Mouse (Mus musculus) T-helper 17 cell (primary cell): ENCODE measurements at regions not wholly inside any gene's neighbourhood (a gene's known extent, or its start where the extent isn't known, plus 50 kb on each side); places are given as distances from the start of the nearest gene placed in this dataset.

Source experiments
- in situ Hi-C, 2 experiments: fragments of 300-600 bp; cut with MboI, MseI; formaldehyde crosslinking; loops; 1 replicate in 1 of 2; 2 replicates in 1 of 2; pipeline ENCODE4 v1.15.1; 2025; ENCODE audit warnings: high pct_unique_total_duplicates in 2 of 2

DNA sequence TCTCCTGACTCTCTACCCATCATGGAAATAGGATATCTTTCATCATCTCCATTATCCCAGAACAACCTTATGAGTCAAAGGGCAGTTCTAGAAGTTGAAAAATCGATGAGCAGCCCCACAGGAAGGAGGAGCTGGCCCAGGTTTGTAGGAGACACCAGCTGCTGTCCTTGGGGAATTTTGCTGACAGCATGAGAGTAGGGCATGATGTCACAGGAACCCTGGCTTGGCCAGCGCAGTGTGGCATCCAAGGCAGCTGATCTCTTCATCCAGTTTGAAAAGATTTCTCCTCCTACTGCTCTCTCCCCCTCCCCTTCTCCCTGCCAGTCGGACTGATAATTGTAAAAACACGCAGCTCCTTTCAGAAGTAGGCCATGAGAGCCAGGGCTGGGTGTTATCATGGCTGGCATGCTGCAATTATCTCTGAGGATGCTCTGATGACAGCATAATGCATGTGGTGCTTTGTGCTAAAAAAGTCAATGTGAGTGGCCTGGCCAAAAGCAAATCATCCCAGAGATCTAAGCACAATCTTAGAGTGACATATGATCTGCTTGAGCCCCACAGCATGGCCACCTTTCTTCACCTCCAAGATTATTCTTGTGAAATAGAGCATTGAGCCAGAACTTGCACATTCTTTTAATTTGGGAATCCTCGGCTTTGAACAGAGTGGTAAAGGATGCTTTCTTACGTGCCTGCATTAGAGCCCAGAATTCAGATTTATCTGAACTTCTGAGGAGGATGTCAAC, 54.2 kb downstream of the Gjd2 start:
- in situ Hi-C loops: no loop called here

DNA sequence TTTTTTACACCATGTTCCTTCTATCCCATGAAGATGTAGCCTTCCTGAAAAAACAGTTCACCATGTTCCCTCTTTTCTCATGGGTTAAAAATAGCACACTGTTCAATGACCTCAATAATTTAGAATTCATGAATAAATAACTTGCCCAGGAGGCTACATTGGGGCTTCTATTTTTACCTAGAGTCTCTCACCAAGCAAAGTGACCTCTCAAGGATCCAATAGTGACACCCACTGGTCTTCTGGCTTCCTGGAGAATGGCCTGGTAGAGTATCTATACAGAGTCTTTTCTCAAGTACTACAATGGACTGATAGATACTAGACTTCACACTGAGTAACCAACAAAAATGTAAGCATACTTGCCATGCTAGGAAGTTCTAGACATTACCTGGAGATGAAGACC, 60.9 kb downstream of the Gjd2 start:
- in situ Hi-C loops: no loop called here

DNA sequence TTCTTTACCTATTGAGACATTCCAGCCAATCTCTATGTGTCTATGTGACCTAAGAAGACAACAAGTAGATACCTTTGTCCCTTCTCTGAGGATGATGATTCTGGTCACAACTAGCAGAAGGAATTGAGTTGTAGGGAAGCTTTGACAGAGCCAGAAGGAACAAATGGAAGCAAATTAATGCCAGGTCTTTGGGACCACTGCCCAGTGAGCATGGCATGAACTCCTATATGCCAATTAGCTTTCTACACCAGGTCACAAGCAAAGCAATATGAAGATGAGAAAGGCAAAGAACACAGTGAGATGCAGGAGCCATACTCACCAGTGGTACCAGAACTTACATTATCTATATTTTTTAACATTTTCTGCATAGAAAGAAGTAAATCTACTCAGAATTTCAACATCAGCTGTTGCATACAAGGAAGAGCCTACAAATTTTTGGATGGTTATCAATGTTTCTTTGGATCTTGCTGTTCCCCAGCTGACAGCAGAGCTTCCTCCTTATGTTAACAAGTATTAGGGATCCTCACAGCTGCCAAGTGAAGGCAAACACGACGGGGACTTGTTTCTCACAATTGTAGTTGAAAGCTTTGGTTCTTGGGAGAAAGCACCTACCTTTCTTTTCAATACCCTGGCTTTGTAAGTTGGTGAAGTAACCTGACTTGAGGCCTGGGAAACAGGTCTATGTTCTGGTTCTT, 64.0 kb downstream of the Gjd2 start:
- in situ Hi-C loops: no loop called here

DNA sequence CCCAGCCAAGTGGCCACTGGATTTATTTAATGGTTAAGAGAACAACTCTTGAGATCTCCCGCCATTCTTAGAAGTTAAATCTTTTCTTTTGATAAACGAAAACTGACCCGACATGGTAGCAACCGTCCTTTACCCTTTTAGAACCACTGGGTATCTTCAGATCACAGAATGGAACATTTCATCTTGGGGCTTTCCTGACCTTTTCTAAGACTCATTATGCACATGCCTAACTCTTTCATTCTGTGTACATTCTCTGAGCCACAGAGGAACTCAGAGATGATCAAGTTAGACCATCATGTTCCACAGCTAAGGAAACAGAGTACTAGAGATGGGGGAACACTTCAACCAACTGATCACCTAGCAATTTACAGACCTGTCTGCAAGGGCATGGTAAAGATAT, 81.7 kb downstream of the Gjd2 start:
- in situ Hi-C loops: no loop called here

DNA sequence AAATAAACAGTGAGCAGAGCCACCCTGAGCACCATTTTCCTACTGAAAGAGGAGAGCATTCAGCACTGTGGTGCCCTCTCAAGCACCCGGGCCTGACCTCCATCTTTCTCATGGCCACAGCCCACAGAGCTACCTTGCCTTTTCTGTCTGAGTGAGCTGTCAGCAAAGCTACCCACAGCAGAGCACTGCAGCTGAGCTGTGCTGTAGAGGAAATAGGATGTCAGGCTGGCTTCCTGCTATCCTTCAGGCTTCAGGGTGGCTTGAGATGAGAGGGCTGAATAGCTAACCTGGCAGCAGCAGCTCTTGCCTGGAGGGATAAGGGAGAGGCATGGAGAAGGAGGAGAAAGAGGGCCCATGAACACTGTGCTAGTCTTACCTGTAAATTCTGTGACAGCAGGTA, 82.5 kb downstream of the Gjd2 start:
- in situ Hi-C loops: no loop called here

DNA sequence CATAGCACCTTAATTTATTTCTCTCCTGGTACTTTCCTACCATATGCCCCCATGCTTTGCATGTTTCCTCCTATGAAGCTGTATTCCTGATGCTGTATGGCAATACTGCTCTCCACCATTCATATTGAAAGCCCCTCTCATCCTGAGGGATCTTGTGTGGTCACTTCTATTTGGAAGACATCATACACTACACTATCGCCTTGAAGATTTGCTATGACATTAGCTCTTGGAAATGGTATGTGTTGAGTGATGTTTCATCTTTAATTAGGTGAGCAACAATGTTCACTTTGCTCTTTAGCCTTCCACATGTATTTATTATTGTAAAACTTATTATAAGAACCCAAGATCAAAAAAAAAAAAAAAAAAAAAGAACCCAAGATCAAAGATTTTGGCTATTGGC, 81.2 kb upstream of the Arhgap11a start:
- in situ Hi-C loops: loop anchor here in 1 of 2 experiments (5.0 kb wide), 1 partner anchor 43 kb away; no protein-coding TSS in a partner anchor

DNA sequence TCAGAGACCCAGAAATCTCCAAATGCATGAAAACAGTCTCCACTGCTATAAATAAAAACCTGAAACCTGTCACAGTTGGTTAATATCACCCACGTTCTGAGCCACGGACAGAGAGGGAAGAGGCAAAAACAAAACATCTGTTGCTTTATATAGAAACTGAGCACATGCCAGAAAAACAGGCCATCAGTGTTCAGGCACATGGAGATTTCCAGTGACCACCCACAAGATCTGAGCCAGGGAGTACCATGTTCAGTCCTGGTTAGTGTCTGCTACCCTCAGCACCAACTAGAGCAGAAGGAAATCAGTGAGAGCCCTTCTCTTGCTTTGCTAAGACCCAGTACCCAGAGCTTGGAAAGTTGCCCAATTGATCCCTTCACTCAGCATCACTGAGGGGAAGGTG, 75.7 kb upstream of the Arhgap11a start:
- in situ Hi-C loops: no loop called here

DNA sequence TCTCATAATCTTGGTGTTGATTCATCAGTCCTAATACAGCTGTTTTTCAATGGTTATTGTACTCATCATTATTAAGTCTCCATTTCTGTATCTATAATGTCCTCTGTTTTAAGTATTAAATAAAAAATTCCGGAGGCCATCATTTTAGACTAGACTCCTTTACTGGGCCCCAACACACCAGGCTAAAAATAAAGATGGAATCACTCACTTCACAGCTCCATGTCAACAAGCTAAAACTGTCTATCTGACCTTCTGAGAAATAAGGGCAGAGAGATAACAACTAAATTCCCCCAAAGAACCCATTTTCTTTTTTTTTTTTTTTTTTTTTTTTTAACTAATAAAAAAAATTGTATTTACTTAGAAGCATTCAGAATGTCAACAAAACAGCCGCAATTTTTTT, 70.5 kb upstream of the Arhgap11a start:
- in situ Hi-C loops: no loop called here

DNA sequence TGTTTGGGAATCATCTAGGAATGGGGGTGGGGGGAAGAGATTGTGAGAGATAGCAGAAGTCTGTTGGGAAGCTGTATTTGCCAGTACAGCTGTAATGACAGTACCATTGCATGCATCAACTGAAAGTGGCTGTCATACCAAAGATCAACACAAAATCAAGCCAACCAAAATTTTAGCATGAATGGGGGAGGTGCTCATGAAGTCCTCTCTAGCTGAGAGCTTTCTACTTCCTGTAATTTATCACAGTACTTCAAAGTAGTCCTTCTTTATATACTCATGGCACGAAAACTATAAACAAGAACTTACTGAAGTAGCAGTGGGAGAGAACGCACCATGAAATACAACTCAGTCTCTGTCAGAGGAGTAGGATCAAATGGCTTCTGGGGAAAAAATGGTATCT, 65.8 kb upstream of the Arhgap11a start:
- in situ Hi-C loops: no loop called here

DNA sequence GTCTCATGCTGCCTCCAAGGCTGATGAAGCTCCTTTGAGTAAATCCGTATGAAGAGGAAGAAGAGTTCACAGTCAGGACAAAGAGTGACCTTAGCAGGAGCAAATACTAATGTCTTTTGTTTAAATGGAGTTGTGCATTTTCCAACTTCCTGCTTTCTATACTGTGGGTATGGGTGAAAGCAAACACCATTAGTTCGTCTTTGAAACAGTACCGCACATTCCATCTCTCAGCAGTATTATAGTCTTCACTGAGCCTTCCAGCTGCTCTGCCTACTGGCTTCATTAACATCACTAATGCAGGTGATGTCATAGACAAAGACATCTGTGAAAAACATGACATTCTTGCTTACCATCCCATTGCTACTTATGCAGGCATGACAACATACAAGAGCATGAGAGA, 62.7 kb upstream of the Arhgap11a start:
- in situ Hi-C loops: no loop called here

DNA sequence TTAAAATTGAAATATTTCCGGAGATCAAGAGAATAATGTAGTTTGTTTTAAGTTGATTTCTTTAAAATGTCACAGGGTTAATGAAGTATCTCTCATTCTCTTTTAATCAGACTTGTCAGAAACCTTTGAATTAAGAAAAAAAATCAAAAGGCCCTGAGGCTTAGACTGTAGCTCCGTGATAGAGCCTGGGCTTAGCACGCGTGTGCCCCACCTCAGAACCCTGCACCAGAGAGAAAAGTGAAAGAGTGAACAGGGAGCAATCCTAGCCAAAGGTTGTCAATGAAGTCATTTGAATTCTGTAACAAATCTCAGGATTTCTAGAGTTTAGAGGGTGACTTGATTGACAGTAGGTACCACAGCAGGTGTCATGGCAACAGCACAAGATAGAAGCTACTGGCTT, 61.0 kb upstream of the Arhgap11a start:
- in situ Hi-C loops: no loop called here

DNA sequence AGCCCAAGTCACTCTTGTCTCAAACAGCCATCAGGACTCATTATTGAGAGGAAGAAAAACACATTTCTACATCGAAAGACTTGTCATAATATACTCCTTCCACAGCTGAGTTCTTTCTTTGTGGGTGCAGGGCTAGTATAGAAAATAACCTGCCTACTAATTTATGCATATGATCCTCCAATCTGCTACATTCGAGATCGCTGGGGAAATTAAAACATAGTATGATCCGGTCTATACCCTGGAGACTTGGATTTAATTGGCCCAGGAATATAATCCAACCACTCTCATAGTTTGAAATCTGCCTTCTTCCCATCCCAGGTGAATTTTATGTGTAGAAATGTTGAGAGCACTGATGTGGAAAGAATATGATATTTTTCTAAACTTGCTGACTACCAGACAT, 60.2 kb upstream of the Arhgap11a start:
- in situ Hi-C loops: no loop called here

DNA sequence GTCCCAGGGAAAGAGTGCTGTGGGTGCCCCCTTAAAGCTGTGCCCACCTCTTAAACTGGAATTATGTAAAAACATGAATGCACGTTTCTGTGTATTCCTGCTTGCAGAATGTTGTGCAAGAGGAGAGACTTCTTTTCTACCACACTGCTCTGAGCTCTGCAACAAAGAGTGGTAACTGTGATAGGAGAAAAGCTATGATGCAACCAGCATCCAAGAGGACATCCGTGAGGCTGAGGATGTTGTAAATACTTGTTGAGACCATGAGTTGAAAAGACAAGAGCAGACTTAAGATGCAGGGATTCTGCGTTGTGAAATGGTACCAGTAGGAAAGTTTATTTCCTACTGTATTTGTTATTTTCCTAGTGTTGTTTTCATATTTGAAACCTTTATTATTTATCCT, 56.0 kb upstream of the Arhgap11a start:
- in situ Hi-C loops: no loop called here

DNA sequence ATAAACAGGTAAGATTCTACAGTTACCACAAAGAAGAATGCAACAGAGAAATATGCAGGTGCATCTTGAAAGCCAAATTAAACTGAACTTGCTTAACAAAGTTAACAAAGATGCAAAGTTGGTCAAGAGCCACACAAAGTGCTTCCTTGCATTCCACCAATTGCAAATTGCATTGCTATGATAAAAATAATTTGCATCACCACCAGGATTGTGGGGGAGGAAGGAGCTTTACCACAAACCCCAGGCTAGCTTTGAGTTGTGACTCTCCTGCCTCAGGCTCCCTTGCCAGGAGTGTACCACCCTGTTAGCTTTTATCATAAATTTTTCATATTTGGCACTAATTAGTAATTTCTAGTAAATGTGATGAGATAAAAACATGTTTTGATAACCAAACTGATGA, 55.4 kb upstream of the Arhgap11a start:
- in situ Hi-C loops: no loop called here

DNA sequence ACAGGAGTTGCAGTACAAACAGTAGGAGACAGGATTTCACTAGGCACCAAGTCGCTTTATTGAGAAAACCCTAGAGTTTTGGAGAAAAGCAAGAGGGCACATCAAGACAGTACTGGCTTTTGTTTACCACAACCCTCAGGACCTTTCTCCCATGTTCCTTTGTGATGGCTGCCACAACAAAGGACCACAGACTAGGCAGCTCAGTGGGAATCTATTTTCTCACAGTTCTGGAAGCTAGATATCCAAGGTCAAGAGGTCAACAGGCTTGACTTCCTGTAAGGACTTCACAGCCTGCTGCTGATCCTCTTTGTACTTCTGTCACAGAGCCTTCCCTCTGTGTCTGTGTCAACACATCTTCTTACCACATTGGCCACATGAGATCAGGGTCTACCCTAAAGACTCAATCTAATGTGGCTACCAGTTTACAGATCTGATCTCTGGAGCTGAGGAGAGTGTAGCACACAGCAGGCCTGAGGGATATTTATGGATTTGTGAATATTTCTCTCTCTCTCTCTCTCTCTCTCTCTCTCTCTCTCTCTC, 54.6 kb upstream of the Arhgap11a start:
- in situ Hi-C loops: no loop called here

DNA sequence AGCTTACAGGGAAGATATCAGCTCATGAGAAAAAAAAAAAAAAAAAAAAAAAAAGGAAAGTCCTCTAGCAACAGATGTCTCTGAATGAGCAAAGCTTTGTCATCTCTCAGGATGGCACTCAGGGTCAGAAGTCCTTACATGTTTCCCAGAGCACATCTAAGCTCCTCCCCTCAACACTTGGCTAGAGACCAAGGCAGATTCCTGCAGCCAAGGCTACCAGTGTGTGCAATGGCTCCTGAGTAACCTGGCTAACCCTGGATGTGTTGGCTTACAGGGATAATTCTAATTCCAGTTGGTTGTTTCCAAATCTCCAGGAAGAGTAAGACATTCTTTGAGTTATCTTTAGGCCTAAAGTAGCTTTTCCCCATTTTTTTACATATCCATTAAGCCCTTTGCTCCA, 53.9 kb upstream of the Arhgap11a start:
- in situ Hi-C loops: no loop called here

DNA sequence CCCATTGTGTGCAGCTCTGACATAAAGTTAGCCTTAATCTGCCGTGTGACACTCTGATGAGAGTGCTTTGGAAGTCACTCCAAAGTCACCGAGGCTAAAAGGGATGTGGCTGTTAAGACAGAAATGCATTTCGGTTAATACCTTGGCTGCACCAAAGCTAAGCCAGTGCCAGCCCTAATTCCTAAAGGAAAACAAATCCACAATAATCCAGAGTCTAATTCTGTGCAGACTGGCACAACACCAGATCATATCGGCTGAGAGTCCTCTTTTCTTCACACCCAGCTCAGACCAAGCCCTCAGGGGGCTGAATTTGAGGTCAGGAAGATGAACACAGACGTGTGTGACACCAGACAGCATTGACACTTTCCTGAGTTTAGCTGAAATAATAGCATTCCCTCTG, 52.0 kb upstream of the Arhgap11a start:
- in situ Hi-C loops: no loop called here

DNA sequence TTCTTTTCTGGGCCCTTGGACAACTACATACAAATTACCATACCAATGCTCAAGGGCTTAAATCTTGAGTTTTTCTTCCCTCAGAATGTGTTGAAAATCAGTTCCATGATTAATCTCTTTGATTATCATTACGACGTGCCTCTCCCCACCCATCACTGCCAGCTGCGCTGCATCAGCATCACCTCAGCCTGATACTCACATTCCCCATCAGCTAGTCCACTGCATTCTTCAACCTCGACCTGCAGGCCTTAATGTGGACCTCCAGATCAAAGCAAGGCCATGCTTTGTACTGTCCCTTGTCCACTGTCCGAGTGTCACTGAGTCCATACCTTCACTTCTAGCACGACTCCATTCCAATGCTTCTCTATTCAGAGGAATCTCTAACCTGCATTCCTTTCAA, 50.3 kb upstream of the Arhgap11a start:
- in situ Hi-C loops: no loop called here
